Mouse (Mus musculus) retina, postnatal 1 day (tissue): ENCODE measurements at regions not wholly inside any gene's neighbourhood (a gene's known extent, or its start where the extent isn't known, plus 50 kb on each side); places are given as distances from the start of the nearest gene placed in this dataset.
"Not testable (repeated sequence)": the region's sequence is repeated elsewhere in the genome, so short reads cannot be mapped to it uniquely, and the experiment has no call there.

ENCODE experiments used
- DNase-seq: peaks from one replicate; pipeline ENCODE4 v3.0.0-alpha.2; 2012

GRCm38 (mm10) chr5:12639549-12639948 lies 256.4 kb downstream of the Sema3d start:
- DNase-seq = no peak

GRCm38 (mm10) chr5:12646269-12646668 lies 263.1 kb downstream of the Sema3d start:
- peak; percentile 44 for DNase-seq

GRCm38 (mm10) chr5:12673666-12674065 lies 290.5 kb downstream of the Sema3d start:
- DNase-seq = no peak

GRCm38 (mm10) chr5:12674134-12674533 lies 290.9 kb downstream of the Sema3d start:
- DNase-seq = no peak

GRCm38 (mm10) chr5:12676712-12677111 lies 293.5 kb downstream of the Sema3d start:
- no peak for DNase-seq

GRCm38 (mm10) chr5:12714894-12715293 lies 331.7 kb downstream of the Sema3d start:
- DNase-seq = no peak

- DNase-seq = peak; percentile 1
Observed at GRCm38 (mm10) chr5:12751514-12751913, 368.3 kb downstream of the Sema3d start.

- no peak for DNase-seq
Observed at GRCm38 (mm10) chr5:12759634-12760033, 365.6 kb upstream of the Sema3a start.

- peak; percentile 6 for DNase-seq
Observed at GRCm38 (mm10) chr5:12767383-12767782, 357.8 kb upstream of the Sema3a start.

GRCm38 (mm10) chr5:12782681-12783080 lies 342.5 kb upstream of the Sema3a start:
- no peak for DNase-seq

- DNase-seq = peak; percentile 38
Observed at GRCm38 (mm10) chr5:12808729-12809128, 316.5 kb upstream of the Sema3a start.

- no peak for DNase-seq
Observed at GRCm38 (mm10) chr5:12809884-12810283, 315.3 kb upstream of the Sema3a start.

- not testable (repeated sequence) for DNase-seq
Observed at GRCm38 (mm10) chr5:12847207-12847606, 278.0 kb upstream of the Sema3a start.

GRCm38 (mm10) chr5:12856869-12857268 lies 268.3 kb upstream of the Sema3a start:
- no peak for DNase-seq

- peak; percentile 36 for DNase-seq
Observed at GRCm38 (mm10) chr5:12868355-12869217, 256.6 kb upstream of the Sema3a start.

- no peak for DNase-seq
Observed at GRCm38 (mm10) chr5:12872888-12873287, 252.3 kb upstream of the Sema3a start.

GRCm38 (mm10) chr5:12877595-12878296 lies 247.5 kb upstream of the Sema3a start:
- DNase-seq = no peak

GRCm38 (mm10) chr5:12892333-12892732 lies 232.9 kb upstream of the Sema3a start:
- no peak for DNase-seq

GRCm38 (mm10) chr5:12894638-12895037 lies 230.6 kb upstream of the Sema3a start:
- DNase-seq = no peak

GRCm38 (mm10) chr5:12910741-12911140 lies 214.5 kb upstream of the Sema3a start:
- DNase-seq = no peak

- DNase-seq = no peak
Observed at GRCm38 (mm10) chr5:12914395-12914794, 210.8 kb upstream of the Sema3a start.

- DNase-seq = no peak
Observed at GRCm38 (mm10) chr5:12919335-12919734, 205.9 kb upstream of the Sema3a start.

GRCm38 (mm10) chr5:12922889-12923288 lies 202.3 kb upstream of the Sema3a start:
- DNase-seq = no peak

- no peak for DNase-seq
Observed at GRCm38 (mm10) chr5:12925466-12925865, 199.7 kb upstream of the Sema3a start.
